Mouse (Mus musculus) forebrain, embryonic 13.5 days (tissue): Measurements from ENCODE around the gene Palm3. TPM values are rescaled to one million over a fixed set of nuclear protein-coding genes. Genes with fewer than 3 reads are reported as not detected.

Source experiments
- ATAC-seq: fragments of 200-750 bp; cut with Nextera tagmentation; 2 replicates; pipeline ENCODE4 v1.8.0; 2017
- H3K27ac ChIP-seq: fragments of 300-500 bp; sonication (generic); 2 replicates; pipeline ENCODE4 v1.5.1; 2015; ENCODE audit warnings: inconsistent platforms, mild to moderate bottlenecking, moderate library complexity
- H3K27me3 ChIP-seq: fragments of 300-500 bp; sonication (generic); 2 replicates; pipeline ENCODE4 v1.6.1; 2015; ENCODE audit warnings: mild to moderate bottlenecking, inconsistent platforms
- H3K36me3 ChIP-seq: fragments of 300-500 bp; sonication (generic); 2 replicates; pipeline ENCODE4 v1.6.1; 2015; ENCODE audit warnings: mild to moderate bottlenecking, inconsistent platforms; ENCODE audit not compliant: poor library complexity, severe bottlenecking
- H3K4me1 ChIP-seq: fragments of 300-500 bp; sonication (generic); 2 replicates; pipeline ENCODE4 v1.6.1; 2015; ENCODE audit warnings: inconsistent platforms
- H3K4me2 ChIP-seq: fragments of 300-500 bp; sonication (generic); 2 replicates; pipeline ENCODE4 v1.6.1; 2015; ENCODE audit warnings: inconsistent platforms, mild to moderate bottlenecking, moderate library complexity
- H3K4me3 ChIP-seq: fragments of 300-500 bp; sonication (generic); 2 replicates; pipeline ENCODE4 v1.5.1; 2015; ENCODE audit warnings: mild to moderate bottlenecking, inconsistent platforms
- H3K9ac ChIP-seq: fragments of 300-500 bp; sonication (generic); 2 replicates; pipeline ENCODE4 v1.6.1; 2015; ENCODE audit warnings: mild to moderate bottlenecking, inconsistent platforms
- H3K9me3 ChIP-seq: fragments of 300-500 bp; sonication (generic); replicated peaks from 2 replicates; pipeline ENCODE4 v1.6.1; 2016; ENCODE audit warnings: inconsistent platforms
- WGBS: fragments of 180-500 bp; shearing (Covaris S2); methylation state at CpG from one replicate; pipeline ENCODE4 v1.1.7; 2015; 5-methylcytosine and 5-hydroxymethylcytosine counted together
- microRNA counts: library from miRNA; unstranded; fragments of <30 nt; microRNA quantifications from one replicate; lab custom pipeline; 2016
- microRNA-seq: library from miRNA; unstranded; fragments of <30 nt; microRNA quantifications from one replicate; pipeline ENCODE4, GENCODE M21; 2016
- polyA plus RNA-seq: library from polyadenylated mRNA; unstranded; fragments of >200 nt; fragmentation: Nextera tagmentation; extraction: Ambion mirVana; gene quantifications from 2 replicates; pipeline ENCODE4 v1.2.1, GENCODE M21; 2015

The Palm3 gene
- polyA plus RNA-seq, 1 experiment from 2014 or later, result 2.1 TPM

GRCm38 (mm10) chr8:84070667-84071066 is 49.4 kb downstream of the Palm3 start:
- Histone ChIP-seq H3K4me2 (no peak overlapping the region), H3K27ac (no peak overlapping the region), H3K36me3 (peaks cover 15% of the 10 kb centered on the region), H3K9me3 (no peaks in the 10 kb centered on the region), H3K4me3 (no peak overlapping the region), H3K9ac (no peak overlapping the region), H3K4me1 (peaks cover 61% of the 10 kb centered on the region), H3K27me3 (no peaks in the 10 kb centered on the region)
- no peak for ATAC-seq
- WGBS, result 84% methylated on average over 2 of the region's 2 CpGs

GRCm38 (mm10) chr8:84071921-84072320 is 50.6 kb downstream of the Palm3 start:
- H3K36me3 ChIP-seq, result peaks cover 28% of the 10 kb centered on the region
- H3K9ac ChIP-seq, result no peak overlapping the region
- H3K4me1 ChIP-seq, result peaks cover 57% of the 10 kb centered on the region
- no peak for ATAC-seq
- 81% methylated on average over 3 of the region's 3 CpGs for WGBS
- H3K4me3 ChIP-seq, result no peak overlapping the region
- no peak overlapping the region for H3K4me2 ChIP-seq
- H3K27me3 ChIP-seq, result no peaks in the 10 kb centered on the region
- no peak overlapping the region for H3K27ac ChIP-seq
- H3K9me3 ChIP-seq, result no peaks in the 10 kb centered on the region

GRCm38 (mm10) chr8:84072321-84072720 is 51.0 kb downstream of the Palm3 start:
- no peak for ATAC-seq
- no peak overlapping the region for H3K4me3 ChIP-seq
- H3K4me2 ChIP-seq, result no peak overlapping the region
- H3K36me3 ChIP-seq, result peaks cover 32% of the 10 kb centered on the region
- H3K27me3 ChIP-seq, result no peaks in the 10 kb centered on the region
- H3K9me3 ChIP-seq, result no peaks in the 10 kb centered on the region
- peaks cover 57% of the 10 kb centered on the region for H3K4me1 ChIP-seq
- no peak overlapping the region for H3K9ac ChIP-seq
- 87% methylated on average over 10 of the region's 10 CpGs for WGBS
- no peak overlapping the region for H3K27ac ChIP-seq

GRCm38 (mm10) chr8:84073230-84073976 is 52.1 kb downstream of the Palm3 start:
- Histone ChIP-seq H3K9ac (0 out of 2 replicates have a peak overlapping the region, but pooled peaks have one; percentile 35), H3K36me3 (peaks cover 33% of the 10 kb centered on the region), H3K4me1 (peaks cover 47% of the 10 kb centered on the region), H3K4me3 (no peak overlapping the region), H3K27ac (peak overlapping the region; percentile 73), H3K27me3 (no peaks in the 10 kb centered on the region), H3K4me2 (peak overlapping the region; percentile 12; the same call in 1 of the 2 replicates), H3K9me3 (no peaks in the 10 kb centered on the region)
- ATAC-seq, result peak; percentile 67; the same call in 1 of the 2 replicates
- WGBS, result 44% methylated on average over 10 of the region's 10 CpGs

- no peak overlapping the region for H3K9ac ChIP-seq
- H3K4me2 ChIP-seq, result no peak overlapping the region
- H3K4me1 ChIP-seq, result peaks cover 23% of the 10 kb centered on the region
- no peaks in the 10 kb centered on the region for H3K9me3 ChIP-seq
- H3K4me3 ChIP-seq, result no peak overlapping the region
- no peak overlapping the region for H3K27ac ChIP-seq
- WGBS, result 96% methylated on average over 1 of the region's 1 CpGs
- no peak for ATAC-seq
- H3K36me3 ChIP-seq, result peaks cover 58% of the 10 kb centered on the region
- H3K27me3 ChIP-seq, result no peaks in the 10 kb centered on the region
Observed at GRCm38 (mm10) chr8:84076412-84076811, 55.1 kb downstream of the Palm3 start.

- WGBS, result 86% methylated on average over 3 of the region's 3 CpGs
Observed at GRCm38 (mm10) chr8:84076849-84077248, 55.6 kb downstream of the Palm3 start.

GRCm38 (mm10) chr8:84079206-84079605 is 57.9 kb downstream of the Palm3 start:
- no peak overlapping the region for H3K4me2 ChIP-seq
- H3K9ac ChIP-seq, result no peak overlapping the region
- peaks cover 83% of the 10 kb centered on the region for H3K36me3 ChIP-seq
- no peaks in the 10 kb centered on the region for H3K27me3 ChIP-seq
- H3K4me1 ChIP-seq, result peaks cover 5% of the 10 kb centered on the region
- no peaks in the 10 kb centered on the region for H3K9me3 ChIP-seq
- H3K27ac ChIP-seq, result no peak overlapping the region
- 88% methylated on average over 5 of the region's 5 CpGs for WGBS
- no peak overlapping the region for H3K4me3 ChIP-seq
- ATAC-seq, result no peak

More at GRCm38 (mm10) chr8:84076849-84077248, 55.6 kb downstream of the Palm3 start:
- no peak overlapping the region for H3K4me2 ChIP-seq
- peaks cover 61% of the 10 kb centered on the region for H3K36me3 ChIP-seq
- ATAC-seq, result no peak
- H3K4me1 ChIP-seq, result peaks cover 20% of the 10 kb centered on the region
- no peak overlapping the region for H3K27ac ChIP-seq
- no peak overlapping the region for H3K4me3 ChIP-seq
- no peaks in the 10 kb centered on the region for H3K27me3 ChIP-seq
- H3K9me3 ChIP-seq, result no peaks in the 10 kb centered on the region
- H3K9ac ChIP-seq, result no peak overlapping the region

MicroRNAs encoded within 50 kb of the gene (microRNA counts, 519-probe panel; counts per million panel counts)
- microRNA mmu-miR-1199 (lab: Ali Mortazavi, UCI), result 177 counts per million, percentile 53 among the panel's probes with 10 or more counts

Small RNA genes lying within 50 kb of the gene (microRNA-seq; reads per million reads assigned to microRNA genes)
- not detected for gene Mir1199
- gene Mir8111, result 1.6 reads per million

Other genes starting within 250 kb of the Palm3 start
- gene Adgrl1, start 121.4 kb upstream of the Palm3 start, polyA plus RNA-seq, result 32.8 and 38.5 TPM in 2 replicates
- gene Gm10644, start 66.3 kb upstream of the Palm3 start, polyA plus RNA-seq, result 0.67 and 0.98 TPM in 2 replicates
- 44.0 and 44.9 TPM in 2 replicates for gene Asf1b, start 66.0 kb upstream of the Palm3 start, polyA plus RNA-seq
- gene Prkaca, start 48.5 kb upstream of the Palm3 start, polyA plus RNA-seq, result 146 and 148 TPM in 2 replicates
- 9.5 and 10.2 TPM in 2 replicates for gene Samd1, start 23.8 kb upstream of the Palm3 start, polyA plus RNA-seq
- 1.00 and 1.2 TPM in 2 replicates for gene 1700067K01Rik, start 20.0 kb upstream of the Palm3 start, polyA plus RNA-seq
- gene 2210011C24Rik, start 9.3 kb upstream of the Palm3 start, polyA plus RNA-seq, result 0.37 TPM in 1 of 2 replicates, not detected in the other
- gene Il27ra, start 21.1 kb downstream of the Palm3 start, polyA plus RNA-seq, result 0.23 and 0.29 TPM in 2 replicates
- not detected in 2 replicates for gene Rln3, start 23.5 kb downstream of the Palm3 start, polyA plus RNA-seq
- gene Gm10643, start 43.7 kb downstream of the Palm3 start, polyA plus RNA-seq, result 1.1 and 1.5 TPM in 2 replicates
- 6.7 and 8.3 TPM in 2 replicates for gene Rfx1, start 45.4 kb downstream of the Palm3 start, polyA plus RNA-seq
- 17.0 and 19.2 TPM in 2 replicates for gene Dcaf15, start 83.3 kb downstream of the Palm3 start, polyA plus RNA-seq
- gene Podnl1, start 104.5 kb downstream of the Palm3 start, polyA plus RNA-seq, result 0.24 and 0.27 TPM in 2 replicates
- gene Cc2d1a, start 126.5 kb downstream of the Palm3 start, polyA plus RNA-seq, result 18.6 and 24.1 TPM in 2 replicates
- gene 4930432K21Rik, start 126.6 kb downstream of the Palm3 start, polyA plus RNA-seq, result 2.2 and 2.3 TPM in 2 replicates
- 4.7 and 6.5 TPM in 2 replicates for gene Nanos3, start 163.7 kb downstream of the Palm3 start, polyA plus RNA-seq
- 43.1 and 44.0 TPM in 2 replicates for gene Zswim4, start 215.6 kb downstream of the Palm3 start, polyA plus RNA-seq
- 294 and 310 TPM in 2 replicates for gene D8Ertd738e, start 228.2 kb downstream of the Palm3 start, polyA plus RNA-seq
- gene Mri1, start 235.9 kb downstream of the Palm3 start, polyA plus RNA-seq, result 57.3 and 64.1 TPM in 2 replicates
- gene Ccdc130, start 248.9 kb downstream of the Palm3 start, polyA plus RNA-seq, result 26.8 and 28.9 TPM in 2 replicates